Mouse (Mus musculus): ENCODE results near the gene Mixl1. TPM values are rescaled to one million over a fixed set of nuclear protein-coding genes. Genes with fewer than 3 reads are reported as not detected.

The Mixl1 gene
- total RNA-seq (2023) = not detected in 2 replicates

DNA sequence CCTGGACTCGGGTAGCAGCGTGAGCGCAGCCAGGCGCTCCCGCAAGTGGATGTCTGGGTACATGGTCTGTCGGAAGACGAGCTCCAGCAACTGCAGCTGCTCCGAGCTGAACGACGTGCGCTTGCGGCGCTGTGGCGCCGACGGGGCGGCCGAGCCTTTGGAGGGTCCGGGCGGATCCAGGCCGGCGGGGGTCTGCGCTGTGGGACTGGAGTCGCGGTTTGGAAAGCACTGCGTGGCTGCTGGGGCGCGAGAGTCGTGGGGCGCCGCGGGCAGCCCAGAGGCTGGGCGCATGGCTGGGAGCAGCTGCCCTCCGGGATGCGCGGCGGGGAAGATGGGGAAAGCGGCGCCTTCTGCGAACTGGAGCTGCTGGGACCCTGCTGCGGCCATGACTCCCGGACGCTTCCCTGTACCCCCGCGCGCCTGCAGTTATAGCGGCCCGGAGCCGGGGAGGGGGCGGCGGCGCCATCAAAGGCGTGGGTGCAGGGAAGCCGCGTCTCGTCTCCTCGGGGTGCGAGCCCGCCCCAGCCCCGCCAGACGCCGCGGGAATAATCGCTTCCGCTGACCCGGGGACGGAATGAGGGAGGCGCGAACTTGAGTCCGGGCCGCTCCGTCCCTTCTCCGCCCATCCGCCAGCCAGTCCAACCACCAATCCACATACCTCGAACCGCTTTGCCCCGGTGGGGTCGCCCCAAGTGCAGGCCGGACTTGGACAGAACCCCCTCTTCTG is at the start of gene Mixl1:
Mixl1 (minus strand) TSS at position 409 of the 727 bp plus-strand sequence.

DNA sequence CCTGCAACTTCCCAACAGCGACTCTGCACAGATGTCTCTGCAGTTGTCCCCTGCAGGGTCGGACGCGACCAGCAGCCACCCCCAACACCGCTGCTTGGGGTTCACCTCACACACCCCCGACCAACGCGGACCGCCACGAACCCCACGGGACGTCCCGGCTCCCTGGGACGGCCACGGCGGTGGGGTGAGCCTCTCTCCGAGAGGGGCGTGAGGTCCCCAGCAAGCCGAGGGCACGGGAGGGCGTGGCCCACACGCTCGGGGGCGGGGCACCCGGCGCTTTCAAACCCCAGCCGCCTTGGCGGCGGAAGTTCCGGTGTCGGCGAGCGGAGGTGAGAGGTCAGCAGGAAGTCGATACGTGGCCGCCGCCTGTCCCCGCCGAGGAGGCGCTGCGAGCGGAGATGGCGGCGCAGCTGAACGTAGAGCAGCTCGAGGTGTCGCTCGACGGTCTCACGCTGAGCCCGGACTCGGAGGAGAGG is 28.9 kb upstream of the Mixl1 start, which contains the start of gene Acbd3:
Acbd3 (plus strand) TSS at position 340 of the 476 bp plus-strand sequence.

Other genes starting within 250 kb of the Mixl1 start
- gene Stum, start 213.5 kb downstream of the Mixl1 start, total RNA-seq (2023) = 0.07 and 0.88 TPM in 2 replicates
- gene Parp1, start 128.1 kb downstream of the Mixl1 start, total RNA-seq (2023) = 30.9 and 46.7 TPM in 2 replicates
- 8.5 and 13.7 TPM in 2 replicates for gene Lin9, start 55.9 kb downstream of the Mixl1 start, total RNA-seq (2023)
- 33.0 and 39.6 TPM in 2 replicates for gene Acbd3, start 29.0 kb upstream of the Mixl1 start, total RNA-seq (2023)
- 1,080 and 1,609 TPM in 2 replicates for gene H3f3a, start 116.9 kb upstream of the Mixl1 start, total RNA-seq (2023)
- 81.2 and 122 TPM in 2 replicates for gene Sde2, start 154.1 kb upstream of the Mixl1 start, total RNA-seq (2023)
- not detected in 2 replicates for gene Lefty2, start 196.1 kb upstream of the Mixl1 start, total RNA-seq (2023)
- 11.2 and 13.5 TPM in 2 replicates for gene Pycr2, start 207.3 kb upstream of the Mixl1 start, total RNA-seq (2023)
- gene Lefty1, start 238.0 kb upstream of the Mixl1 start, total RNA-seq (2023) = not detected in 2 replicates
- gene Tmem63a, start 245.3 kb upstream of the Mixl1 start, total RNA-seq (2023) = 80.0 and 87.9 TPM in 2 replicates